Mouse (Mus musculus) MEL (cell line): ENCODE results near the gene Veph1.

Source experiments
- BHLHE40 ChIP-seq: IDR thresholded peaks from 2 replicates; pipeline ENCODE4 v1.6.1; 2012; ENCODE audit warnings: low read depth, mild to moderate bottlenecking, inconsistent platforms, low read length, improper control_type of control experiment, borderline replicate concordance
- CTCF ChIP-seq, 3 experiments: IDR thresholded peaks in 2 of 3; conservative IDR thresholded peaks in 1 of 3; 2 replicates each; pipeline ENCODE4 v1.5.1; 2011 to 2012; ENCODE audit warnings: low read length in 3 of 3, low read depth in 2 of 3, mild to moderate bottlenecking in 2 of 3, improper control_type of control experiment in 1 of 3, inconsistent platforms in 1 of 3, mixed read lengths in 1 of 3, moderate library complexity in 1 of 3; ENCODE audit not compliant: control insufficient read depth in 1 of 3, insufficient read depth in 1 of 3, poor library complexity in 1 of 3, severe bottlenecking in 1 of 3
- EP300 ChIP-seq, 2 experiments: IDR thresholded peaks; 2 replicates each; pipeline ENCODE4 v1.6.1; 2011; ENCODE audit warnings: improper control_type of control experiment in 2 of 2, low read length in 2 of 2, low read depth in 1 of 2, mild to moderate bottlenecking in 1 of 2
- GATA1 ChIP-seq: IDR thresholded peaks from 2 replicates; pipeline ENCODE4 v1.6.1; 2011; ENCODE audit warnings: low read depth, low read length, improper control_type of control experiment
- MAZ ChIP-seq: IDR thresholded peaks from 2 replicates; pipeline ENCODE4 v1.6.1; 2012; ENCODE audit warnings: low read depth, mild to moderate bottlenecking, inconsistent platforms, low read length, improper control_type of control experiment
- MEF2A ChIP-seq: IDR thresholded peaks from 2 replicates; pipeline ENCODE4 v1.6.1; 2014; ENCODE audit warnings: low read depth, mild to moderate bottlenecking, inconsistent platforms, low read length, improper control_type of control experiment; ENCODE audit not compliant: poor library complexity, insufficient replicate concordance, severe bottlenecking; ENCODE audit errors: extremely low read depth
- MXI1 ChIP-seq: IDR thresholded peaks from 2 replicates; pipeline ENCODE4 v1.6.1; 2011; ENCODE audit warnings: mild to moderate bottlenecking, low read depth, low read length, improper control_type of control experiment
- POLR2A ChIP-seq, 2 experiments: IDR thresholded peaks; 2 replicates each; pipeline ENCODE4 v1.6.1; 2011 to 2012; ENCODE audit warnings: low read length in 2 of 2, mild to moderate bottlenecking in 2 of 2, control low read depth in 1 of 2, improper control_type of control experiment in 1 of 2, low read depth in 1 of 2, moderate library complexity in 1 of 2; ENCODE audit not compliant: control insufficient read depth in 1 of 2, insufficient read depth in 1 of 2, poor library complexity in 1 of 2
- RCOR1 ChIP-seq: IDR thresholded peaks from 2 replicates; pipeline ENCODE4 v1.6.1; 2012; ENCODE audit warnings: low read depth, mild to moderate bottlenecking, inconsistent platforms, low read length, improper control_type of control experiment
- SMC3 ChIP-seq: IDR thresholded peaks from 2 replicates; pipeline ENCODE4 v1.6.1; 2011; ENCODE audit warnings: low read depth, low read length, improper control_type of control experiment
- TAL1 ChIP-seq: IDR thresholded peaks from 2 replicates; pipeline ENCODE4 v1.6.1; 2012; ENCODE audit warnings: mild to moderate bottlenecking, inconsistent platforms, low read length, moderate library complexity, mixed read lengths
- TBP ChIP-seq: IDR thresholded peaks from 2 replicates; pipeline ENCODE4 v1.8.0; 2011; ENCODE audit warnings: low read depth, low read length, improper control_type of control experiment
- TCF12 ChIP-seq: IDR thresholded peaks from 2 replicates; pipeline ENCODE4 v1.6.1; 2014; ENCODE audit warnings: low read depth, mild to moderate bottlenecking, inconsistent platforms, low read length, improper control_type of control experiment, moderate library complexity
- ZNF384 ChIP-seq: IDR thresholded peaks from 2 replicates; pipeline ENCODE4 v1.6.1; 2012; ENCODE audit warnings: low read depth, mild to moderate bottlenecking, inconsistent platforms, low read length, improper control_type of control experiment

DNA sequence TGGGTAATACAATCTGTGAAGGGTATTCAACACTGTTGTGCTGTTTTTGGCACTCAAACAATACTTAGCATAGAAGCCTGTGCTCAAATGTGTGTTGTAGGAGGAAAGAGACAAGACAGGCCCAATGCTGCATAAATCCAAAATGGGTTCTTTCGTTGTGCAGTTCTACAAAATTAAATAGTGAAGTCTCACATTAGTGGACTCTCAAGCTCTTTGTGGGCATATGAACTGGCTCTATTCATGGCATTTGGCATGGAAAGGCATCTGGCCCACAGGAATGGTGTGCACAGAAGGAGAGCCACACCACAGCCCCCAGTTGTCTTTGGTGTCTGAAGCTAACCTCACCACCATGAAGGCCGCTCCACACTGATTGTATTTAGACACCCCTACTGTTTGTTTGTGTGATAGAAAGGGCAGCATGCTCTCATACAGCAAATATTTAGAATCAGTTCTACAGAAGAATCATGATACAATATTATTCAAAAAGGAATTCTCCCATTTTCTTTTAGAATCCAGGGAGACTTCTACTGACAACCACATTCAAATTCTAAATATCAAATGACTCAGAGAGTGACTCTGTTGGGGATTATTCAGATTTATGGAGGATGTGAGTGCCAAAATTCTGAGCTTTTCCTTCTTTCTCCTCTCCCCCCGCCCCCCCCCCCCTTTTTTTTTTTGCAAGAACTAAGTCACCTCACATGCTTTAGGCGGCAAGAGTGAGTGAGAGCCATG lies 215.8 kb downstream of the Veph1 start:
- TF ChIP-seq CTCF (IDR thresholded peaks at IDR 0.05 in 2 of 3, conservative IDR thresholded peaks at IDR 0.05 in 1 of 3; ENCODE audit: control insufficient read depth in 1 of 3, insufficient read depth in 1 of 3, low read depth in 2 of 3, low read length in 3 of 3, poor library complexity in 1 of 3, severe bottlenecking in 1 of 3) (no peak), POLR2A (IDR thresholded peaks at IDR 0.05; ENCODE audit: control insufficient read depth in 1 of 2, insufficient read depth in 1 of 2, low read depth in 1 of 2, low read length in 2 of 2, poor library complexity in 1 of 2) (no peak), TBP (no peak), EP300 (IDR thresholded peaks at IDR 0.05; ENCODE audit: low read depth in 1 of 2, low read length in 2 of 2) (no peak), MAZ (no peak), MEF2A (no peak), BHLHE40 (no peak), GATA1 (no peak), TAL1 (no peak), ZNF384 (no peak), TCF12 (no peak), MXI1 (no peak), SMC3 (no peak), RCOR1 (no peak)
